Mouse (Mus musculus) myocyte (in vitro differentiated cells): ENCODE measurements around the gene Ccdc163. TPM values are rescaled to one million over a fixed set of nuclear protein-coding genes. Genes with fewer than 3 reads are reported as not detected.

Experiments used
- H3K27me3 ChIP-seq: one replicate; pipeline ENCODE4 v1.6.1; 2011; ENCODE audit not compliant: control insufficient read depth, insufficient read depth, insufficient read length
- H3K36me3 ChIP-seq: one replicate; pipeline ENCODE4 v1.6.1; 2011; ENCODE audit not compliant: control insufficient read depth, insufficient read depth
- H3K4me2 ChIP-seq: one replicate; pipeline ENCODE4 v1.6.1; 2011; ENCODE audit warnings: low read depth, control low read depth
- H3K4me3 ChIP-seq: one replicate; pipeline ENCODE4 v1.5.1; 2011; ENCODE audit warnings: mild to moderate bottlenecking, control low read depth, moderate library complexity
- H3K79me2 ChIP-seq: one replicate; pipeline ENCODE4 v1.6.1; 2011; ENCODE audit not compliant: control insufficient read depth, insufficient read depth
- H3ac ChIP-seq: one replicate; pipeline ENCODE4 v1.6.1; 2011; ENCODE audit not compliant: control insufficient read depth, insufficient read length
- CEBPB ChIP-seq: IDR thresholded peaks from 2 replicates; pipeline ENCODE4 v1.6.1; 2011; ENCODE audit warnings: mild to moderate bottlenecking, moderate library complexity; ENCODE audit not compliant: poor library complexity, insufficient read depth, severe bottlenecking
- E2F4 ChIP-seq: IDR thresholded peaks from one replicate; pipeline ENCODE4 v1.6.1; 2011; ENCODE audit warnings: mild to moderate bottlenecking, control low read depth, moderate library complexity; ENCODE audit not compliant: insufficient read depth
- MAX ChIP-seq: IDR thresholded peaks from one replicate; pipeline ENCODE4 v1.6.1; 2011; ENCODE audit warnings: low read depth, mild to moderate bottlenecking, control low read depth
- MYOD1 ChIP-seq, 3 experiments: IDR thresholded peaks; one replicate each; pipeline ENCODE4 v1.6.1; 2011; ENCODE audit warnings: control low read depth in 2 of 3, low read depth in 2 of 3, mild to moderate bottlenecking in 2 of 3, moderate library complexity in 1 of 3; ENCODE audit not compliant: insufficient read length in 2 of 3, control insufficient read depth in 1 of 3
- MYOG ChIP-seq, 3 experiments: IDR thresholded peaks; one replicate each; pipeline ENCODE4 v1.6.1; 2011; ENCODE audit warnings: control low read depth in 2 of 3, low read depth in 2 of 3, mild to moderate bottlenecking in 2 of 3; ENCODE audit not compliant: insufficient read length in 2 of 3, control insufficient read depth in 1 of 3, insufficient read depth in 1 of 3
- POLR2A ChIP-seq: IDR thresholded peaks from one replicate; pipeline ENCODE4 v1.6.1; 2011; ENCODE audit warnings: low read depth, mild to moderate bottlenecking, control low read depth, moderate library complexity; ENCODE audit not compliant: insufficient read length
- POLR2AphosphoS2 ChIP-seq: IDR thresholded peaks from one replicate; pipeline ENCODE4 v1.6.1; 2011; ENCODE audit warnings: low read depth, control low read depth; ENCODE audit not compliant: insufficient read length
- REST ChIP-seq: IDR thresholded peaks from one replicate; pipeline ENCODE4 v1.6.1; 2011; ENCODE audit warnings: mild to moderate bottlenecking, control low read depth, moderate library complexity; ENCODE audit not compliant: insufficient read depth, insufficient read length
- SRF ChIP-seq: IDR thresholded peaks from one replicate; pipeline ENCODE4 v1.6.1; 2011; ENCODE audit warnings: low read depth; ENCODE audit not compliant: control insufficient read depth, insufficient read length
- TCF12 ChIP-seq: IDR thresholded peaks from one replicate; pipeline ENCODE4 v1.6.1; 2011; ENCODE audit warnings: mild to moderate bottlenecking, control low read depth; ENCODE audit not compliant: poor library complexity, insufficient read depth, severe bottlenecking
- TCF3 ChIP-seq: IDR thresholded peaks from one replicate; pipeline ENCODE4 v1.6.1; 2011; ENCODE audit warnings: low read depth, control low read depth; ENCODE audit not compliant: insufficient read length
- USF1 ChIP-seq: IDR thresholded peaks from one replicate; pipeline ENCODE4 v1.6.1; 2011; ENCODE audit warnings: low read depth, mild to moderate bottlenecking, control low read depth, moderate library complexity
- polyA plus RNA-seq: library from polyadenylated mRNA; unstranded; fragments of >200 nt; fragmentation: generic; extraction: Trizol; gene quantifications from one replicate; pipeline ENCODE4 v1.2.1, GENCODE M21; 2012; ENCODE audit warnings: missing spikeins

Gene Ccdc163
- polyA plus RNA-seq, 1 experiment: 18.9 TPM

- Histone ChIP-seq H3K4me2 (no peak overlapping the region), H3K36me3 (no peaks in the 10 kb centered on the region), H3ac (no peak overlapping the region), H3K4me3 (no peak overlapping the region), H3K79me2 (no peaks in the 10 kb centered on the region), H3K27me3 (no peaks in the 10 kb centered on the region)
- TF ChIP-seq MAX (no peak), TCF12 (no peak), USF1 (no peak), CEBPB (no peak)
Measured at GRCm38 (mm10) chr4:116764001-116764400, 55.7 kb downstream of the Ccdc163 start.

- H3K36me3 ChIP-seq: no peaks in the 10 kb centered on the region
- H3K4me3 ChIP-seq: no peak overlapping the region
- H3K4me2 ChIP-seq: no peak overlapping the region
- H3K79me2 ChIP-seq: no peaks in the 10 kb centered on the region
- H3K27me3 ChIP-seq: no peaks in the 10 kb centered on the region
- no peak for TF ChIP-seq TCF3
- no peak for TF ChIP-seq CEBPB
- TF ChIP-seq REST: no peak
- no peak for TF ChIP-seq MYOG (IDR thresholded peaks at IDR 0.05; ENCODE audit: control insufficient read depth in 1 of 3, insufficient read depth in 1 of 3, insufficient read length in 2 of 3, low read depth in 2 of 3)
- no peak for TF ChIP-seq USF1
- no peak for TF ChIP-seq POLR2A
- TF ChIP-seq TCF12: no peak
- no peak for TF ChIP-seq E2F4
- no peak for TF ChIP-seq MAX
- TF ChIP-seq POLR2AphosphoS2: no peak
- no peak overlapping the region for H3ac ChIP-seq
Measured at GRCm38 (mm10) chr4:116768510-116768909, 60.2 kb downstream of the Ccdc163 start.

- no peak overlapping the region for H3ac ChIP-seq
- H3K79me2 ChIP-seq: no peaks in the 10 kb centered on the region
- H3K36me3 ChIP-seq: no peaks in the 10 kb centered on the region
- TF ChIP-seq POLR2A: no peak
- TF ChIP-seq CEBPB: no peak
- no peak for TF ChIP-seq SRF
- no peak overlapping the region for H3K4me3 ChIP-seq
- no peaks in the 10 kb centered on the region for H3K27me3 ChIP-seq
- peak overlapping the region; percentile 37 for H3K4me2 ChIP-seq
Measured at GRCm38 (mm10) chr4:116769060-116769459, 60.8 kb downstream of the Ccdc163 start.

- TF ChIP-seq REST (no peak), E2F4 (no peak), TCF3 (no peak), CEBPB (no peak), USF1 (no peak), MAX (no peak), MYOD1 (IDR thresholded peaks at IDR 0.05; ENCODE audit: control insufficient read depth in 1 of 3, insufficient read length in 2 of 3, low read depth in 2 of 3) (no peak), MYOG (IDR thresholded peaks at IDR 0.05; ENCODE audit: control insufficient read depth in 1 of 3, insufficient read depth in 1 of 3, insufficient read length in 2 of 3, low read depth in 2 of 3) (no peak), TCF12 (no peak), SRF (no peak)
- Histone ChIP-seq H3K36me3 (no peaks in the 10 kb centered on the region), H3K4me3 (no peak overlapping the region), H3ac (no peak overlapping the region), H3K4me2 (no peak overlapping the region), H3K27me3 (no peaks in the 10 kb centered on the region), H3K79me2 (no peaks in the 10 kb centered on the region)
Measured at GRCm38 (mm10) chr4:116776391-116776790, 68.1 kb downstream of the Ccdc163 start.

- no peaks in the 10 kb centered on the region for H3K36me3 ChIP-seq
- H3K4me3 ChIP-seq: no peak overlapping the region
- H3K4me2 ChIP-seq: no peak overlapping the region
- H3ac ChIP-seq: no peak overlapping the region
- TF ChIP-seq E2F4 (no peak), MYOD1 (IDR thresholded peaks at IDR 0.05; ENCODE audit: control insufficient read depth in 1 of 3, insufficient read length in 2 of 3, low read depth in 2 of 3) (no peak), CEBPB (no peak), USF1 (no peak), TCF3 (no peak), MYOG (IDR thresholded peaks at IDR 0.05; ENCODE audit: control insufficient read depth in 1 of 3, insufficient read depth in 1 of 3, insufficient read length in 2 of 3, low read depth in 2 of 3) (no peak), TCF12 (no peak), POLR2AphosphoS2 (no peak), MAX (no peak), SRF (no peak), REST (no peak), POLR2A (no peak)
- H3K27me3 ChIP-seq: no peaks in the 10 kb centered on the region
- no peaks in the 10 kb centered on the region for H3K79me2 ChIP-seq
Measured at GRCm38 (mm10) chr4:116777079-116777478, 68.8 kb downstream of the Ccdc163 start.
